Mouse (Mus musculus) brain, embryonic 14.5 days (tissue): ENCODE results near the gene Dlx3.

Experiments
- CTCF ChIP-seq: fragments of 200-500 bp; IDR thresholded peaks from 2 replicates; pipeline ENCODE4 v1.5.1; 2012; ENCODE audit warnings: inconsistent platforms, mild to moderate bottlenecking, moderate library complexity, borderline replicate concordance; ENCODE audit not compliant: insufficient read depth, insufficient read length; ENCODE audit errors: extremely low read depth
- POLR2A ChIP-seq: fragments of 200-500 bp; IDR thresholded peaks from 2 replicates; pipeline ENCODE4 v1.6.1; 2012; ENCODE audit warnings: mild to moderate bottlenecking, inconsistent platforms, borderline replicate concordance; ENCODE audit not compliant: poor library complexity, insufficient read depth, insufficient read length, severe bottlenecking; ENCODE audit errors: extremely low read depth

DNA sequence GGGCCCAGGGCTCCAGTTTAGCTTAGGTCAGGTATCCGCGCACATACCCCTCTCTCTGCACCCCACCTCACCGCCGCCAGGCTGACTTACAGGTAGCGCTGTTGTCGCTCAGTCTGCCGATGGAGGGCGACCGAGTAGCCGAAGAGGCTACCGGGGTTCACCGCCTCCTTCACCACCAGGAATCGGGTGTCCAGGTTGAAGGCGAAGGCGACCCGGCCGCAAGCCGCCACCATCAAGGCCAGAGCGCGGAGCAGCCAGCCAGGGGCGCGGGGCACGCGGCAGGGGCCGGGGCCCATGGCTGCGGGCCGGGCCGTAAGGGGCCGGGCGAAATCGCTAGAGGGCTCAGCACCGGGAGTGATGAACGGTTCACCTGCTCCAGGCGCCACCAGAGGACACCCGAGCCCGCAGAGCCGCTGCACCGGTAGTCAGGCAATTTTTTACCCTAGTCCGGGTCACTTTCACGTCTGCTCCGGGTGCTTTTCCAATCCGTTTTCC is 43.8 kb upstream of the Dlx3 start:
- TF ChIP-seq CTCF = peak; percentile 58; the same call in 1 of the 2 replicates
- TF ChIP-seq POLR2A = no peak
